Mouse (Mus musculus): ENCODE results near the gene Crhr1. TPM values are rescaled to one million over a fixed set of nuclear protein-coding genes. Genes with fewer than 3 reads are reported as not detected.

The Crhr1 gene
- polyA plus RNA-seq, 1 experiment = not detected

DNA sequence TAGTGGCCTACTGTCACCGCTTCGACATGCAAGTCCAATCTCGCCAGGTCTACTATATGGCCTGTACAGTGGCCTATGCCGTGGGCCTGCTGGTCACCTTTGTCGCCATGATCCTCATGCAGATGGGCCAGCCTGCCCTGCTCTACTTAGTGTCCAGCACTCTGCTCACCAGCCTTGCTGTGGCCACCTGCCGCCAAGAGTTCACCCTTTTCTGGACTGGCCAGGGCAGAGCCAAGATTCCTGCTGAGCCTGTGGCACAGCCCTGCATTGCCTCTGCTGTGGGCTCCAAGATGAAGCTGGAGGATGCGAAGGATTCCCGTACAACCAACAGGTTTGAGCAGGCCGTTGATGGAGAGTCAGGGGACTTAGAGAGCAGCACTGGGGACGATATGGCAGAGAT is 55.1 kb downstream of the Crhr1 start:
- H3K9me3 ChIP-seq (replicated peaks; ENCODE audit: control insufficient read depth, insufficient read depth, low read length, poor library complexity, severe bottlenecking) = no peaks in the 10 kb centered on the region
- no peaks in the 10 kb centered on the region for H3K27me3 ChIP-seq (ENCODE audit: control insufficient read depth, insufficient read depth, low read length, poor library complexity, severe bottlenecking)
- H3K4me3 ChIP-seq (ENCODE audit: low read depth, low read length) = no peak overlapping the region
- no peak overlapping the region for H3K27ac ChIP-seq (ENCODE audit: insufficient read depth, low read length)
- no peak overlapping the region for H3K9ac ChIP-seq (ENCODE audit: low read depth, poor library complexity, severe bottlenecking)
- TF ChIP-seq EP300 (IDR thresholded peaks at IDR 0.05; ENCODE audit: insufficient read depth, low read depth, low read length) (no peak), CTCF (IDR thresholded peaks at IDR 0.05; ENCODE audit: low read depth, low read length) (no peak), POLR2A (IDR thresholded peaks at IDR 0.05; ENCODE audit: insufficient read depth, low read length) (no peak)
- H3K36me3 ChIP-seq (ENCODE audit: control insufficient read depth, insufficient read depth, low read length, poor library complexity, severe bottlenecking) = no peaks in the 10 kb centered on the region
- no peaks in the 10 kb centered on the region for H3K4me1 ChIP-seq (ENCODE audit: control insufficient read depth, insufficient read depth, low read length)

GRCm38 (mm10) chr11:104190008-104190407 is 57.4 kb downstream of the Crhr1 start:
- H3K27me3 ChIP-seq (ENCODE audit: control insufficient read depth, insufficient read depth, low read length, poor library complexity, severe bottlenecking) = no peaks in the 10 kb centered on the region
- H3K4me3 ChIP-seq (ENCODE audit: low read depth, low read length) = no peak overlapping the region
- TF ChIP-seq EP300 (IDR thresholded peaks at IDR 0.05; ENCODE audit: insufficient read depth, low read depth, low read length) (no peak), CTCF (IDR thresholded peaks at IDR 0.05; ENCODE audit: low read depth, low read length) (no peak), POLR2A (IDR thresholded peaks at IDR 0.05; ENCODE audit: insufficient read depth, low read length) (no peak)
- no peaks in the 10 kb centered on the region for H3K36me3 ChIP-seq (ENCODE audit: control insufficient read depth, insufficient read depth, low read length, poor library complexity, severe bottlenecking)
- no peaks in the 10 kb centered on the region for H3K9me3 ChIP-seq (replicated peaks; ENCODE audit: control insufficient read depth, insufficient read depth, low read length, poor library complexity, severe bottlenecking)
- no peak overlapping the region for H3K27ac ChIP-seq (ENCODE audit: insufficient read depth, low read length)
- H3K9ac ChIP-seq (ENCODE audit: low read depth, poor library complexity, severe bottlenecking) = no peak overlapping the region
- no peaks in the 10 kb centered on the region for H3K4me1 ChIP-seq (ENCODE audit: control insufficient read depth, insufficient read depth, low read length)

- Histone ChIP-seq H3K4me1 (ENCODE audit: control insufficient read depth, insufficient read depth, low read length) (no peaks in the 10 kb centered on the region), H3K27me3 (ENCODE audit: control insufficient read depth, insufficient read depth, low read length, poor library complexity, severe bottlenecking) (no peaks in the 10 kb centered on the region), H3K36me3 (ENCODE audit: control insufficient read depth, insufficient read depth, low read length, poor library complexity, severe bottlenecking) (no peaks in the 10 kb centered on the region), H3K27ac (ENCODE audit: insufficient read depth, low read length) (no peak overlapping the region), H3K9ac (ENCODE audit: low read depth, poor library complexity, severe bottlenecking) (no peak overlapping the region), H3K9me3 (replicated peaks; ENCODE audit: control insufficient read depth, insufficient read depth, low read length, poor library complexity, severe bottlenecking) (no peaks in the 10 kb centered on the region), H3K4me3 (ENCODE audit: low read depth, low read length) (no peak overlapping the region)
- TF ChIP-seq EP300 (IDR thresholded peaks at IDR 0.05; ENCODE audit: insufficient read depth, low read depth, low read length) (no peak), CTCF (IDR thresholded peaks at IDR 0.05; ENCODE audit: low read depth, low read length) (no peak), POLR2A (IDR thresholded peaks at IDR 0.05; ENCODE audit: insufficient read depth, low read length) (no peak)
These were observed 62.7 kb downstream of the Crhr1 start for GRCm38 (mm10) chr11:104195382-104195781.

DNA sequence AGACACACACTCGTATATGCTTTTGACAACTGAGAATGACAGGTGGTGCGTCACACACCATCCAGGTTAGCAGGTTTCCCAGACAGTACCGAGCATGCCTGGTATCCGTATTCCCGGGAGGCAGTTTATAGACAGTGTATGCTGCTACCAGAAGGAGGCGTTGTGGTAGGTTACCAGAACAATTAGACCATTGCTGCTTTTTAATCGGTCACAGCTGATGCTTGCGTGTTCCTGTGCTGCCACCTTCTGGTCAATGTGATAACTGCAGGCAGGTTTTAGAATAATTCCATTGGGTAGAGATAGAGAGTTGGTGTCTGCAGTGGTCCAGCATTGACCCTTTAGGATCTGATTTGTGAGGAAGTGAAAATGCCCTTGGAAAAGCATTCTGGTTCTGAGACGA is 63.1 kb downstream of the Crhr1 start:
- Histone ChIP-seq H3K4me3 (ENCODE audit: low read depth, low read length) (no peak overlapping the region), H3K9ac (ENCODE audit: low read depth, poor library complexity, severe bottlenecking) (no peak overlapping the region), H3K4me1 (ENCODE audit: control insufficient read depth, insufficient read depth, low read length) (no peaks in the 10 kb centered on the region), H3K9me3 (replicated peaks; ENCODE audit: control insufficient read depth, insufficient read depth, low read length, poor library complexity, severe bottlenecking) (no peaks in the 10 kb centered on the region), H3K27me3 (ENCODE audit: control insufficient read depth, insufficient read depth, low read length, poor library complexity, severe bottlenecking) (no peaks in the 10 kb centered on the region), H3K27ac (ENCODE audit: insufficient read depth, low read length) (no peak overlapping the region), H3K36me3 (ENCODE audit: control insufficient read depth, insufficient read depth, low read length, poor library complexity, severe bottlenecking) (no peaks in the 10 kb centered on the region)
- no peak for TF ChIP-seq EP300 (IDR thresholded peaks at IDR 0.05; ENCODE audit: insufficient read depth, low read depth, low read length)
- peak; percentile 71 for TF ChIP-seq CTCF (IDR thresholded peaks at IDR 0.05; ENCODE audit: low read depth, low read length)
- TF ChIP-seq POLR2A (IDR thresholded peaks at IDR 0.05; ENCODE audit: insufficient read depth, low read length) = no peak

- Histone ChIP-seq H3K4me3 (ENCODE audit: low read depth, low read length) (no peak overlapping the region), H3K27me3 (ENCODE audit: control insufficient read depth, insufficient read depth, low read length, poor library complexity, severe bottlenecking) (no peaks in the 10 kb centered on the region), H3K9me3 (replicated peaks; ENCODE audit: control insufficient read depth, insufficient read depth, low read length, poor library complexity, severe bottlenecking) (peaks cover 11% of the 10 kb centered on the region), H3K9ac (ENCODE audit: low read depth, poor library complexity, severe bottlenecking) (no peak overlapping the region), H3K27ac (ENCODE audit: insufficient read depth, low read length) (no peak overlapping the region), H3K4me1 (ENCODE audit: control insufficient read depth, insufficient read depth, low read length) (no peaks in the 10 kb centered on the region), H3K36me3 (ENCODE audit: control insufficient read depth, insufficient read depth, low read length, poor library complexity, severe bottlenecking) (no peaks in the 10 kb centered on the region)
- TF ChIP-seq POLR2A (IDR thresholded peaks at IDR 0.05; ENCODE audit: insufficient read depth, low read length) = no peak
- TF ChIP-seq EP300 (IDR thresholded peaks at IDR 0.05; ENCODE audit: insufficient read depth, low read depth, low read length) = no peak
- TF ChIP-seq CTCF (IDR thresholded peaks at IDR 0.05; ENCODE audit: low read depth, low read length) = no peak
These were observed 65.2 kb downstream of the Crhr1 start for GRCm38 (mm10) chr11:104197861-104198260.

- TF ChIP-seq EP300 (IDR thresholded peaks at IDR 0.05; ENCODE audit: insufficient read depth, low read depth, low read length) (no peak), POLR2A (IDR thresholded peaks at IDR 0.05; ENCODE audit: insufficient read depth, low read length) (no peak), CTCF (IDR thresholded peaks at IDR 0.05; ENCODE audit: low read depth, low read length) (no peak)
- no peak overlapping the region for H3K9ac ChIP-seq (ENCODE audit: low read depth, poor library complexity, severe bottlenecking)
- no peaks in the 10 kb centered on the region for H3K36me3 ChIP-seq (ENCODE audit: control insufficient read depth, insufficient read depth, low read length, poor library complexity, severe bottlenecking)
- no peaks in the 10 kb centered on the region for H3K27me3 ChIP-seq (ENCODE audit: control insufficient read depth, insufficient read depth, low read length, poor library complexity, severe bottlenecking)
- H3K9me3 ChIP-seq (replicated peaks; ENCODE audit: control insufficient read depth, insufficient read depth, low read length, poor library complexity, severe bottlenecking) = peaks cover 11% of the 10 kb centered on the region
- no peak overlapping the region for H3K4me3 ChIP-seq (ENCODE audit: low read depth, low read length)
- no peaks in the 10 kb centered on the region for H3K4me1 ChIP-seq (ENCODE audit: control insufficient read depth, insufficient read depth, low read length)
- no peak overlapping the region for H3K27ac ChIP-seq (ENCODE audit: insufficient read depth, low read length)
These were observed 70.6 kb downstream of the Crhr1 start for GRCm38 (mm10) chr11:104203271-104203670.

Data from ES-Bruce4 (cell line).